Mouse (Mus musculus): ENCODE data around the gene Lamb3.

GRCm38 (mm10) chr1:193214053-193214452, 6.6 kb downstream of the Lamb3 start:
- TF ChIP-seq CTCF (IDR thresholded peaks at IDR 0.05; ENCODE audit: low read depth) (no peak), EP300 (IDR thresholded peaks at IDR 0.05; ENCODE audit: low read depth) (no peak)

Measured in liver, postnatal 0 days (tissue).